Mouse (Mus musculus): Measurements from ENCODE around the gene Alkal2.

DNA sequence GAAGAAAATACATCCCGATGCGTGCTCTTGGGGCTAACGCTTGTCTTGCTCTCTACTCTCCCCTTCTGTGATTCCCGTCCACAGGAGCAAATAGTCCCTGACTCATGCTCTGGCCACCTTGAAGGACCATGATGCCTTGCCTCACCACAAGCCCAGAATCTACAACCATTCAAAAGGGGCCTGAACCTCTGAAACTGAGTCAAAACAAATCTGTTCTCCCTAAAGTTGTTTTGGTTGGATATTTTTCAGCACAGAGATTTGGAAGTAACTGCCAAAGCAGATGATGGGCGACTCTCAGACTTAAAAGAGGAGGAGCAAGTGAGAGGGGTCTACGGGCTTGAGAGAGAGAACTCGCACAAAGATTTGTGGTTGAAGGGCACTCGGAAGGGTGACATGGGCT lies 26.7 kb downstream of the Alkal2 start:
- no peak for TF ChIP-seq CTCF (IDR thresholded peaks at IDR 0.05; ENCODE audit: control insufficient read depth, insufficient read depth, insufficient read length)
- no peak for TF ChIP-seq MYOG (IDR thresholded peaks at IDR 0.05; ENCODE audit: control insufficient read depth, extremely low read depth, insufficient read length)
- TF ChIP-seq CEBPB (IDR thresholded peaks at IDR 0.05; ENCODE audit: low read depth): no peak
- TF ChIP-seq USF1 (IDR thresholded peaks at IDR 0.05; ENCODE audit: low read depth): no peak
- TF ChIP-seq FOSL1 (IDR thresholded peaks at IDR 0.05; ENCODE audit: insufficient read depth, low read length, poor library complexity, severe bottlenecking): no peak
